Mouse (Mus musculus) C2C12 (cell line): ENCODE data around the gene Hectd1.

ENCODE experiments used
- CEBPB ChIP-seq: IDR thresholded peaks from one replicate; pipeline ENCODE4 v1.6.1; 2011; ENCODE audit warnings: low read depth, mild to moderate bottlenecking, control low read depth, moderate library complexity
- CTCF ChIP-seq: IDR thresholded peaks from one replicate; pipeline ENCODE4 v1.5.1; 2011; ENCODE audit not compliant: control insufficient read depth, insufficient read depth, insufficient read length
- FOSL1 ChIP-seq: IDR thresholded peaks from one replicate; pipeline ENCODE4 v1.8.0; 2011; ENCODE audit warnings: mild to moderate bottlenecking, low read length; ENCODE audit not compliant: poor library complexity, insufficient read depth, severe bottlenecking

DNA sequence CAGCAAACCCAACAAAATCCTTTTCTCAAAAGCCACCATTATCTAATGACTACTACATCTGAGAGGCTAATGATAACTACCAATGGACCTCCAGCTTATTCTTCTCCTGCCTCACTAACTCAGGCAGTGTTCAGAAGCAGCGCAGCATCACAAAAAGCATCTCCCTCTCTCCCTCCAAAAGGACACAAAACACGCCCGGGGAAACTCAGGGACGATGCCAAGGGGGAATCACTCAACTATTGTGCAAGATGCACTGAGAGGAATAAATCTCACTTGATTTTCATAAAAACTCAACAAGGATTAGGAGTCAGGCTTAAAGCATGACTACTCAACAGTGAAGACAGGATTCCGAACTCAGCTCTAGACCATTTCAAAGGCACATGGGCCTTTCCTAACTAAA lies 6.0 kb downstream of the Hectd1 start:
- TF ChIP-seq CTCF, result no peak
- TF ChIP-seq CEBPB, result no peak
- no peak for TF ChIP-seq FOSL1
